Mouse (Mus musculus) fat pad, adult 2 months (tissue): ENCODE data around the gene 1110008L16Rik.
"Not testable (repeated sequence)": the region's sequence is repeated elsewhere in the genome, so short reads cannot be mapped to it uniquely, and the experiment has no call there.

Experiments
- DNase-seq: peaks from one replicate; pipeline ENCODE4 v3.0.0-alpha.2; 2011; ENCODE audit warnings: low read depth, low spot score; ENCODE audit errors: extremely low read depth

Gene 1110008L16Rik

GRCm38 (mm10) chr12:55392120-55392519 is 92.7 kb downstream of the 1110008L16Rik start:
- no peak for DNase-seq

DNA sequence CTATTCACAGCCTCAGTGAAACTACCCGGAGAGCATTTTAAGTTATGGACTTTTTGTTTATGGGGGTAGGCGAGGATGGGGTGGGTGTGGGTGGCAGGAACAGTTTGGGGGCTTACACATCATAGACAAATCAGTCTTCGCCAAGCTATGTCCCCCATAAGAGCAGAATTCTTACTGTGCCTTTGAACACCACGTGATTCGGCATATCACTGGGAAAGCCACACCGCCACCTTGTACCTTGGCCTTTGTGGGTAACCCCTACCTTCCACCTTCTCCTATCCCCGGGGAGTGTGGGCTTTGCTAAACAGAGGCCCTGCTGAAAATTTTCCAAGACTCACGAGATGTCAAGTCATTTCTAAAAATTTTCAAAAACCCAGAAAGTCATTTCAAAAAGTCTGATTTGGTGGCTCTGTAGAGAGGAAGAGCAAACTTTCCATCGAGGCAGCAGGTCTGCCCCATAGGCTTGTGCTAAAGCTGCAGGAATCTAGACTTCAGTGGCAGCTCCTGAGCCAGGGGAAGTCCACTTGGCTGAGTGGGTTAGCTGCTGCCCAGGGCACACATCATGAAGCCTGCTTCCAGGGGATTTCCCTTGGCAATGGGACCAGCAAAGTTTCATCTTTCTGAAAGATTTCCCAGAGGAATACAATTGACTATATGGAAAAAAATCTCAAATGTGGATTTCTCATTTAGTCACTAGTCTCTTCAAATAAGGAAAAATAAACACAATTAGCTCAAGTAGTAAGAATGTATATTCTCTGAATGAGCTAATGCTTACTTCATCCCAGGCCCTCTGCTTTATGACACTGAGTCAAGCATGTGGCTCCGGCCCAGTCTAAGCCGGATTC is 93.6 kb downstream of the 1110008L16Rik start:
- no peak for DNase-seq

- not testable (repeated sequence) for DNase-seq
These were observed 96.2 kb downstream of the 1110008L16Rik start for GRCm38 (mm10) chr12:55395601-55396000.

- no peak for DNase-seq
These were observed 97.2 kb downstream of the 1110008L16Rik start for GRCm38 (mm10) chr12:55396536-55396935.

DNA sequence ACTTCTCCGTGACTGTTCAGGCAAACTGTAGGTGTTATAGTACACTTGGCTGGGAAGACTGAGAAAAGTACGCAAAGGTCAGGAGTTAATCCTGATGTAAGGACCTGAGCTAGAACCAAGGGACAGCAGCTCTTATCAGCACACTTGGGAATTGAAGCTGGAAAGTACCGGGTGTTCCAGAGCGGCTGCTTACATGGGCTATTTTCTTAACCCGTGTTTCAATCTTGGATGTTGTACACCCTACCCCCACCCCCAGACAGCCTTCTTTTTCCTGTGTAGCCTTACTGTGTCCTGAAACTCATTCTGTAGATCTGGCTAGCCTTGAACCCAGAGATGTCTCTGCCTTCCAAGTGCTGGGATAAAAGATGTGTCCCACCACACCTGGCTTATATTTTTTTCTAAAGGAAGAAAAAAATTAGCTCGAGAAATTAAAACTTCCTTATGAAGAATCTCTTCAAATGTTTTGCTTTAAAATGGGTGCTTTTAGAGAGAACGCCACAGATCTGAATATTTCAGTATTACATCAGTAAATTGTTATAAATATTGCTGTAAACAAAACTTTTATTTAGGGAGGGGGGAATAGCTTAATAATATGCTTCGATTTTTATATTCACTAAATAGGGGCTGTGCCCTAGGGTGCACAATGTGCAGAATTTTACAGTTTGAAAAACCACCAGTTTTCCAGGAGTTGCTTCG is 98.3 kb downstream of the 1110008L16Rik start:
- no peak for DNase-seq

GRCm38 (mm10) chr12:55398240-55399127 is 99.1 kb downstream of the 1110008L16Rik start:
- DNase-seq: no peak

- DNase-seq: no peak
These were observed 99.8 kb downstream of the 1110008L16Rik start for GRCm38 (mm10) chr12:55399128-55399677.

GRCm38 (mm10) chr12:55407888-55408287 is 108.5 kb downstream of the 1110008L16Rik start:
- no peak for DNase-seq

- no peak for DNase-seq
These were observed 115.9 kb downstream of the 1110008L16Rik start for GRCm38 (mm10) chr12:55415255-55415654.

DNA sequence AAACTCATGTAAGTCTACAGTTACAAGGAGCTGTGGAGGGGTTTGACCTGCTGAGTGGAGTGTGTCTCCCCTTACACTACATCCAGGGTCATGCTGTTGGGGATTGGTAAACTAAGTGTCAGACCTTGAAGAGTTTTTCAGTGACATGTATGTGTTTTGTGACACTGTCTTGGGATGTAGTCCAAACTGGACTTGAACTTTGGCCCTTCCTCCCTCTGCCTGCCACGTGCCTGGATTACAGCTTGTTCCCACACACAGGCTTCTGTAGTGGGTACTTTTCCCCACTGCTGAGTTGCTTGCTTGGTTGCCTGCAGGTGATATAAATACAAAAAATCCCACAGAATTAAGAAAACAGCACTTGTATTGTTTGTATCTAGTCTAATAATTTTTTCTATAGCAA is 116.4 kb downstream of the 1110008L16Rik start:
- no peak for DNase-seq

- DNase-seq: no peak
These were observed 120.8 kb downstream of the 1110008L16Rik start for GRCm38 (mm10) chr12:55420220-55420619.

- DNase-seq: no peak
These were observed 122.7 kb downstream of the 1110008L16Rik start for GRCm38 (mm10) chr12:55422057-55422456.

- DNase-seq: no peak
These were observed 126.9 kb downstream of the 1110008L16Rik start for GRCm38 (mm10) chr12:55426300-55426699.

DNA sequence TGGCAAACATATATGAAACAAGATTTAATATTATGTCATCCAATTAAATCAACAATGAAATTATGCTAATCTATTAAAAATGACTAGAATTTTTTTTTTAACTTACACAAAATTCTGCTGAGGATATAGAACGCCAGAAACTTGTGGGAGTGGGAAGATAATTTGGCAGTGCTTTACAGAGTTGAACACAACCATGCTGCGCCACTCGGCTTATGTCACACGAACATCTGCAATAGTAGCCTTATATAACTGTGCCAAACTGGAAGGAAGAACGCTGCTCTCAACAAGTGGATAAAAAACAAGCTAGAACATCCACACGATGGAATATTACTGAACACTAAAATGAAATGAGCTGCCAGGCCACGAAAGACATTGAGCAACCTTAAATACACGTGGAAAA is 129.8 kb downstream of the 1110008L16Rik start:
- no peak for DNase-seq

DNA sequence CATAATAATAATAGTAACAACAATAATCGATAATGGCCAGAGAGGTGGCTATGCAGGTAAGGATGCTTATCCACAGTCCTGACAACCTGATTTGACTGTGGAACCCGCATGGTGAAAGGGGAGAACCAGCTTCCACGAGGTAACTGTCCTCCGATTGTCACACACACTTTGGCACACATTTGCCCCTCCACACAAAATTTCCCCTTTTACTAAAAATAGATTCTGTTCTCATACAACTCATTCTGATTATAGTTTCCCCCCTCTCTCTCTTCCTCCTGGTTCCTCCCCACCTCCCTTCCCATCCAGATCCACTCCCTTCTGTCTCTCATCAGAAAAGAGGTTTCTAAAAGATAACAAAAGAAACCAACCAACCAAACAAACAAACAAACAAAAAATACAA is 130.6 kb downstream of the 1110008L16Rik start:
- DNase-seq: no peak
